Mouse (Mus musculus) forebrain, postnatal 0 days (tissue): ENCODE results near the gene Sema4c. TPM values are rescaled to one million over a fixed set of nuclear protein-coding genes. Genes with fewer than 3 reads are reported as not detected.

Experiments
- ATAC-seq: fragments of 200-750 bp; cut with Nextera tagmentation; 2 replicates; pipeline ENCODE4 v1.8.0; 2017; ENCODE audit warnings: mild to moderate bottlenecking, moderate library complexity
- DNase-seq: peaks from one replicate; pipeline ENCODE4 v3.0.0-alpha.2; 2015
- H3K27ac ChIP-seq: fragments of 300-500 bp; sonication (generic); 2 replicates; pipeline ENCODE4 v1.5.1; 2014; ENCODE audit warnings: low read depth, mild to moderate bottlenecking, antibody characterized with exemption, low read length, moderate library complexity, mixed read lengths
- H3K27me3 ChIP-seq: fragments of 300-500 bp; sonication (generic); 2 replicates; pipeline ENCODE4 v1.6.1; 2014; ENCODE audit warnings: mild to moderate bottlenecking, low read length, mixed read lengths; ENCODE audit not compliant: insufficient read depth
- H3K36me3 ChIP-seq: fragments of 300-500 bp; sonication (generic); 2 replicates; pipeline ENCODE4 v1.6.1; 2014; ENCODE audit warnings: mild to moderate bottlenecking, moderate library complexity; ENCODE audit not compliant: insufficient read depth
- H3K4me1 ChIP-seq: fragments of 300-500 bp; sonication (generic); 2 replicates; pipeline ENCODE4 v1.6.1; 2014; ENCODE audit warnings: antibody characterized with exemption; ENCODE audit not compliant: insufficient read depth
- H3K4me2 ChIP-seq: fragments of 300-500 bp; sonication (generic); 2 replicates; pipeline ENCODE4 v1.6.1; 2014; ENCODE audit warnings: low read depth, mild to moderate bottlenecking, moderate library complexity
- H3K4me3 ChIP-seq: fragments of 300-500 bp; sonication (generic); 2 replicates; pipeline ENCODE4 v1.5.1; 2014; ENCODE audit warnings: low read depth, low read length, mixed read lengths
- H3K9ac ChIP-seq: fragments of 300-500 bp; sonication (generic); 2 replicates; pipeline ENCODE4 v1.6.1; 2014; ENCODE audit warnings: mild to moderate bottlenecking
- H3K9me3 ChIP-seq: fragments of 300-500 bp; sonication (generic); 2 replicates; pipeline ENCODE4 v1.6.1; 2016; ENCODE audit warnings: low read length
- CTCF ChIP-seq: sonication (generic); IDR thresholded peaks from 2 replicates; pipeline ENCODE4 v1.5.1; 2016; ENCODE audit warnings: antibody characterized with exemption, control low read depth, low read depth
- WGBS: fragments of 180-500 bp; shearing (Covaris S2); extraction: QIAGEN DNeasy Blood & Tissue Kit; methylation state at CpG from one replicate; pipeline ENCODE4 v1.1.7; 2014; 5-methylcytosine and 5-hydroxymethylcytosine counted together
- polyA plus RNA-seq: library from polyadenylated mRNA; unstranded; fragments of >200 nt; fragmentation: Nextera tagmentation; extraction: Ambion mirVana; gene quantifications from 2 replicates; pipeline ENCODE4 v1.2.1, GENCODE M21; 2015
- total RNA-seq: library from RNA; depleted of rRNA; stranded (reverse); fragments of >200 nt; gene quantifications from 2 replicates; pipeline ENCODE4 v1.2.3, GENCODE M21; 2014

The Sema4c gene
- total and polyA plus RNA-seq, 2 experiments from 2014 or later: 24.1 to 39.1 TPM

GRCm38 (mm10) chr1:36596114-36596513 lies 38.0 kb upstream of the Sema4c start:
- no peak overlapping the region for H3K4me2 ChIP-seq
- peak; percentile 68 for ATAC-seq
- H3K4me3 ChIP-seq: no peak overlapping the region
- H3K9ac ChIP-seq: no peak overlapping the region
- peak; percentile 55 for DNase-seq
- no peaks in the 10 kb centered on the region for H3K27me3 ChIP-seq
- H3K9me3 ChIP-seq: no peaks in the 10 kb centered on the region
- 0 out of 2 replicates have a peak overlapping the region, but pooled peaks have one; percentile 9 for H3K27ac ChIP-seq
- H3K36me3 ChIP-seq: no peaks in the 10 kb centered on the region
- no peak for TF ChIP-seq CTCF
- 12% methylated on average over 4 of the region's 4 CpGs for WGBS
- no peaks in the 10 kb centered on the region for H3K4me1 ChIP-seq

GRCm38 (mm10) chr1:36595167-36595931 lies 37.2 kb upstream of the Sema4c start:
- peak; percentile 34; the same call in 1 of the 2 replicates for ATAC-seq
- WGBS: 55% methylated on average over 10 of the region's 10 CpGs
- DNase-seq: no peak

DNA sequence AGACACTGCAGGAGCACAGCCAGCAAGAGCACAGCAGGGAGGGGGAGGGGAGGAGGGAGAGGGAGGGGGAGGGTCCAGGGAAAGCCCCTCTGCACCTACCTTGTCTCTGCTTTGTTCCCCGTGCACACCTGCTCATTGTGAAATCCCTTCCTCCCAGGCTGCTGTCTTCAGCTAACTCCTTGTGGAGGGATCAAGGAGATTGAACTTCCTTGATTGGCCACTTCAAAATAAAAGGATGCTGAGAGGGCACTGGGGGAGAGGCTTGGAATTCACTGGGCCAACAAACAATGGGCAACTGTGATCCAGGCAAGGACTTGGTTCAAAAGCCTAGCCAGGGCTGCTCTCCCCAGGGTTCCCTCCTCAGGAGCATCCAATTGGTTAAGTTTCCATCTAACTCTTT lies 35.0 kb upstream of the Sema4c start:
- no peaks in the 10 kb centered on the region for H3K36me3 ChIP-seq
- no peak overlapping the region for H3K4me3 ChIP-seq
- DNase-seq (no peak), ATAC-seq (no peak)
- H3K27me3 ChIP-seq: no peaks in the 10 kb centered on the region
- 6% methylated on average over 1 of the region's 1 CpGs for WGBS
- no peak for TF ChIP-seq CTCF
- H3K9ac ChIP-seq: no peak overlapping the region
- peaks cover 5% of the 10 kb centered on the region; the same call in 1 of the 2 replicates for H3K4me1 ChIP-seq
- no peak overlapping the region for H3K4me2 ChIP-seq
- no peak overlapping the region for H3K27ac ChIP-seq
- no peaks in the 10 kb centered on the region for H3K9me3 ChIP-seq

More at GRCm38 (mm10) chr1:36595167-36595931, 37.2 kb upstream of the Sema4c start:
- H3K27me3 ChIP-seq: no peaks in the 10 kb centered on the region
- no peaks in the 10 kb centered on the region for H3K36me3 ChIP-seq
- no peak overlapping the region for H3K4me2 ChIP-seq
- no peaks in the 10 kb centered on the region for H3K9me3 ChIP-seq
- H3K9ac ChIP-seq: no peak overlapping the region
- TF ChIP-seq CTCF: no peak
- H3K4me3 ChIP-seq: no peak overlapping the region
- no peak overlapping the region for H3K27ac ChIP-seq
- peaks cover 5% of the 10 kb centered on the region; the same call in 1 of the 2 replicates for H3K4me1 ChIP-seq

DNA sequence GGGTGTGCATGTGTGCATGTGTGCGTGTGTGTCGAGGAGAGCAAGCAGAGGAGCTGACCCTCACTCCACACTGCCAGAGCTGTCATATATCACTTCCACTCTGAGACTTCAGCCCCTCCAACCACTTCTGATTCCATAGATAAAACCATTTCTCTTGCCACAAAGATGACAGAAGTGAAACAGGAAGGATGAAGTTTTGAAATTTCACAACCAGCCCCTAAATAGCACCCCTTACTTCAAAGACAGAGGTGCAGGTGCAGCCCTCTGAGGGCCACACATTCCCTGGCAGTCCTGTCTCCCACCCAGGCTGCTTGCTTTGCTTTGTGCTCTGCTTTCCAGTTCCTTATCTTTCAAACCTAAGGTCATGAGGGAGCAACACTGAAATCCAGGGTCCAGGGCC lies 33.3 kb upstream of the Sema4c start:
- H3K27me3 ChIP-seq: no peaks in the 10 kb centered on the region
- H3K27ac ChIP-seq: no peak overlapping the region
- no peak overlapping the region for H3K4me2 ChIP-seq
- no peak overlapping the region for H3K4me3 ChIP-seq
- DNase-seq (no peak), ATAC-seq (no peak)
- H3K9me3 ChIP-seq: no peaks in the 10 kb centered on the region
- H3K36me3 ChIP-seq: no peaks in the 10 kb centered on the region
- H3K4me1 ChIP-seq: peaks cover 5% of the 10 kb centered on the region; the same call in 1 of the 2 replicates
- no peak for TF ChIP-seq CTCF
- H3K9ac ChIP-seq: no peak overlapping the region
- 90% methylated on average over 2 of the region's 2 CpGs for WGBS

DNA sequence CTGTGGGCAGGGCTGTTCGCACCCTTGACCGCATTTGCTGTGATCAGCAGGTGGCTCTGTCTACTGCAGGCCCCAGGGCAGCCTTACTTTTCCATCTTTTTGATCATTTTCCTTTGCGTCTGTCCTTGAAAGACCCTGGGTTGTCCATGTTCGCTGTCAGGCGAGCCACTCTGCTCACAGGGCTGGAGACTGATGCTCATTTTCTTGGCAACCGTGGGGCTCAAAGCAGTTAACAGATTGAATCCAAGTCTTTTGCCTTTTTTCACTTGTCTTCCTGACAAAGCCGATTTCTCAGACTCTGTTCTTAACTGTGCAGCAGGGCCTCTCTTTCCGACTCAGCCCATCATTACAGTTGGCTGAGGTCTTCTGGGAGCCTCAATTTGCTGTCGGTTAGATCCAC lies 32.5 kb upstream of the Sema4c start:
- H3K27ac ChIP-seq: no peak overlapping the region
- no peak overlapping the region for H3K9ac ChIP-seq
- H3K4me3 ChIP-seq: no peak overlapping the region
- DNase-seq (peak; percentile 57), ATAC-seq (peak; percentile 60)
- TF ChIP-seq CTCF: no peak
- peaks cover 5% of the 10 kb centered on the region; the same call in 1 of the 2 replicates for H3K4me1 ChIP-seq
- H3K36me3 ChIP-seq: no peaks in the 10 kb centered on the region
- H3K9me3 ChIP-seq: no peaks in the 10 kb centered on the region
- no peaks in the 10 kb centered on the region for H3K27me3 ChIP-seq
- WGBS: 44% methylated on average over 9 of the region's 9 CpGs
- H3K4me2 ChIP-seq: no peak overlapping the region

DNA sequence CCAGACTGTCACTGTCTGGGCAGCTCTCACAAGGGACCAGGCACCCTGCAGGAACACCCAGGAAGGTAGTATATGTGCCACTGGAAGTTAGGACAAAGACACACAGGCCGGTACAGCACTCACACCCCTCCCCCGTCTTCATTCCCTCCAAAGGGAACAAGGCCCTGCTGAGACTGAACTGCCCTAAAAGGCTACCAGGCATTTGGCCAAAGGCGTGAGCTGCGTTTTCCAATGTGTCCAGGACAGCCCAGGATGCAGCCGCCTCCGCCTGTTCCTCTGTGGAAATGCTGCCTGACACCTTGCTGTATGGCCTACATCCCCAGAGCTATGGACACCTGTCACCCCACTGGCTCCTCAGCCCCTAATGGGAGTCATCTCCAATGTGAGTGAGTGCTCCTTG lies 31.3 kb upstream of the Sema4c start:
- DNase-seq (no peak), ATAC-seq (no peak)
- no peak overlapping the region for H3K9ac ChIP-seq
- peaks cover 5% of the 10 kb centered on the region; the same call in 1 of the 2 replicates for H3K4me1 ChIP-seq
- no peak for TF ChIP-seq CTCF
- no peaks in the 10 kb centered on the region for H3K9me3 ChIP-seq
- H3K4me2 ChIP-seq: no peak overlapping the region
- H3K36me3 ChIP-seq: no peaks in the 10 kb centered on the region
- H3K27ac ChIP-seq: no peak overlapping the region
- H3K4me3 ChIP-seq: no peak overlapping the region
- no peaks in the 10 kb centered on the region for H3K27me3 ChIP-seq
- 39% methylated on average over 6 of the region's 6 CpGs for WGBS
